ENCODE assay signal across 9 mouse cellular contexts in genomic region chr9:56259790-56260494, GRCm38 (mm10).
A peak's percentile ranks its signal among the peaks of the same experiment; 100 is the strongest.
DNase-seq lines count a peak whose midpoint lies in the region; ATAC-seq and TF ChIP-seq lines count a peak whose summit lies in the region.
"Had no signal": no experiment of that assay in that cellular context is flagged by ENCODE, and none has a peak within 500 bp of the region (broad histone marks: within the 10 kb centered on the region; RNA-seq: fewer than 3 reads in every experiment).

No protein-coding gene starts in this region.

- 79% methylated on average over 22 of the region's 22 CpGs for WGBS in liver, postnatal 0 days (ENCODE audit: insufficient replicate concordance)
- 80% methylated on average over 22 of the region's 22 CpGs for WGBS in liver, embryonic 12.5 days (ENCODE audit: insufficient replicate concordance)
- WGBS in heart, embryonic 11.5 days (ENCODE audit: insufficient replicate concordance), result 58% methylated on average over 22 of the region's 22 CpGs
- 90% methylated on average over 22 of the region's 22 CpGs for WGBS in midbrain, embryonic 16.5 days

- peaks cover 6% of the 10 kb centered on the region for H3K9me3 ChIP-seq in liver, postnatal 0 days (ENCODE audit: low read length)
- peaks cover 5% of the 10 kb centered on the region for H3K9me3 ChIP-seq in liver, embryonic 12.5 days (replicated peaks)
- H3K9me3 ChIP-seq in heart, embryonic 11.5 days (replicated peaks; ENCODE audit: control insufficient read depth, low read length), result peaks cover 6% of the 10 kb centered on the region
- peaks cover 5% of the 10 kb centered on the region for H3K9me3 ChIP-seq in midbrain, embryonic 16.5 days (replicated peaks; ENCODE audit: control insufficient read depth, low read length, poor library complexity, severe bottlenecking)

- TF ChIP-seq EP300 in liver, postnatal 0 days (IDR thresholded peaks at IDR 0.05; ENCODE audit: low read depth), result no peak

- H3K27ac ChIP-seq in liver, postnatal 0 days (ENCODE audit: low read depth), result no peak overlapping the region
- no peak overlapping the region for H3K27ac ChIP-seq in liver, embryonic 12.5 days
- H3K27ac ChIP-seq in heart, embryonic 11.5 days (ENCODE audit: low read depth, low read length), result 0 out of 2 replicates have a peak overlapping the region, but pooled peaks have one; percentile 57
- H3K27ac ChIP-seq in midbrain, embryonic 16.5 days (ENCODE audit: low read length), result no peak overlapping the region

- H3K36me3 ChIP-seq in liver, postnatal 0 days (replicated peaks; ENCODE audit: insufficient read depth, low read length), result peaks cover 4% of the 10 kb centered on the region; the same call in 1 of the 2 replicates
- peaks cover 13% of the 10 kb centered on the region for H3K36me3 ChIP-seq in liver, embryonic 12.5 days
- peaks cover 4% of the 10 kb centered on the region; the same call in 1 of the 2 replicates for H3K36me3 ChIP-seq in heart, embryonic 11.5 days (ENCODE audit: control insufficient read depth, insufficient read depth, low read length)
- no peaks in the 10 kb centered on the region for H3K36me3 ChIP-seq in midbrain, embryonic 16.5 days (ENCODE audit: control insufficient read depth, insufficient read depth, low read length)

- no peak overlapping the region for H3K4me3 ChIP-seq in liver, postnatal 0 days (ENCODE audit: low read depth, low read length)
- H3K4me3 ChIP-seq in liver, embryonic 12.5 days, result no peak overlapping the region
- H3K4me3 ChIP-seq in heart, embryonic 11.5 days (ENCODE audit: low read depth, low read length), result no peak overlapping the region
- H3K4me3 ChIP-seq in midbrain, embryonic 16.5 days (ENCODE audit: low read depth, low read length), result no peak overlapping the region

- H3K4me1 ChIP-seq in liver, postnatal 0 days (ENCODE audit: insufficient read depth), result no peaks in the 10 kb centered on the region
- H3K4me1 ChIP-seq in liver, embryonic 12.5 days, result peaks cover 16% of the 10 kb centered on the region
- peaks cover 24% of the 10 kb centered on the region for H3K4me1 ChIP-seq in heart, embryonic 11.5 days (ENCODE audit: control insufficient read depth, insufficient read depth, low read length)
- no peaks in the 10 kb centered on the region for H3K4me1 ChIP-seq in midbrain, embryonic 16.5 days (ENCODE audit: control insufficient read depth, insufficient read depth, low read length)

- no peak for TF ChIP-seq CTCF in liver, postnatal 0 days (IDR thresholded peaks at IDR 0.05; ENCODE audit: low read depth)

- H3K4me2 ChIP-seq in liver, postnatal 0 days (ENCODE audit: low read depth, low read length), result no peak overlapping the region
- H3K4me2 ChIP-seq in liver, embryonic 12.5 days, result no peak overlapping the region
- no peak overlapping the region for H3K4me2 ChIP-seq in heart, embryonic 11.5 days
- no peak overlapping the region for H3K4me2 ChIP-seq in midbrain, embryonic 16.5 days (ENCODE audit: low read length)

- no peak for ATAC-seq in liver, postnatal 0 days
- no peak for ATAC-seq in liver, embryonic 12.5 days
- no peak for ATAC-seq in heart, embryonic 11.5 days (replicated peaks; ENCODE audit: insufficient number of reproducible peaks, low FRiP score, low TSS enrichment)
- no peak for ATAC-seq in erythroblast, adult 5-6 weeks (replicated peaks; ENCODE audit: low FRiP score, poor library complexity, severe bottlenecking)
- no peak for ATAC-seq in midbrain, embryonic 16.5 days

- no peaks in the 10 kb centered on the region for H3K27me3 ChIP-seq in liver, postnatal 0 days (ENCODE audit: insufficient read depth, low read length)
- H3K27me3 ChIP-seq in liver, embryonic 12.5 days (replicated peaks), result no peaks in the 10 kb centered on the region
- no peaks in the 10 kb centered on the region for H3K27me3 ChIP-seq in heart, embryonic 11.5 days (ENCODE audit: control insufficient read depth, insufficient read depth, low read length)
- no peaks in the 10 kb centered on the region for H3K27me3 ChIP-seq in midbrain, embryonic 16.5 days (ENCODE audit: control insufficient read depth, insufficient read depth, low read depth, low read length)

- H3K9ac ChIP-seq in liver, postnatal 0 days (replicated peaks), result no peak overlapping the region
- H3K9ac ChIP-seq in liver, embryonic 12.5 days, result no peak overlapping the region
- no peak overlapping the region for H3K9ac ChIP-seq in heart, embryonic 11.5 days (ENCODE audit: low read depth, low read length)
- no peak overlapping the region for H3K9ac ChIP-seq in midbrain, embryonic 16.5 days (ENCODE audit: low read depth, low read length)

- DNase-seq in adrenal gland, postnatal 10 days, result peak; percentile 29
- DNase-seq in adrenal gland, adult 18-20 months (ENCODE audit: low spot score in 2 of 2), result no peak
- DNase-seq in liver, postnatal 0 days, result peak; percentile 26
- DNase-seq in lung, postnatal 14 days, result peak; percentile 62
- DNase-seq: gastrocnemius, postnatal 10 days had no signal

Comparison
In these comparisons a context has a peak if more than half of its experiments do, and no peak if none do; other contexts are left out.
1. DNase-seq: peak in adrenal gland, postnatal 10 days (single experiment), liver, postnatal 0 days (single experiment) and lung, postnatal 14 days (single experiment); none in adrenal gland, adult 18-20 months (0 of 2).